Comparison of ENCODE assay signal across 9 mouse cellular contexts in genomic region chr8:70682193-70682592, GRCm38 (mm10). TPM values are rescaled to one million over a fixed set of nuclear protein-coding genes. Genes with fewer than 3 reads are reported as not detected.
A peak's percentile ranks its signal among the peaks of the same experiment; 100 is the strongest.
DNase-seq lines count a peak whose midpoint lies in the region; ATAC-seq lines count a peak whose summit lies in the region.
"Had no signal": no experiment of that assay in that cellular context is flagged by ENCODE, and none has a peak within 500 bp of the region (broad histone marks: within the 10 kb centered on the region; RNA-seq: fewer than 3 reads in every experiment).

No protein-coding gene starts in this region.

- H3K27me3 ChIP-seq in kidney, embryonic 16.5 days (ENCODE audit: insufficient read depth, low read length): no peaks in the 10 kb centered on the region

- DNase-seq in kidney, adult 8-10 months: no peak
- DNase-seq in adrenal gland, postnatal 14 days: peak; percentile 94
- peak; percentile 99 for DNase-seq in heart, adult 11 months
- peak; percentile 73 for DNase-seq in kidney, postnatal 10 days
- DNase-seq in lung, postnatal 4 days: peak; percentile 85 to 89
- DNase-seq in B cell, adult 2 months: no peak
- DNase-seq in layer of hippocampus, postnatal 14 days (ENCODE audit: low spot score in 2 of 2): no peak

- H3K9ac ChIP-seq in kidney, embryonic 16.5 days (replicated peaks; ENCODE audit: low read length): peak overlapping the region; percentile 52

- H3K4me2 ChIP-seq in kidney, embryonic 16.5 days (replicated peaks; ENCODE audit: low read depth, low read length): peak overlapping the region; percentile 42

- ATAC-seq in kidney, embryonic 16.5 days (ENCODE audit: low FRiP score, low TSS enrichment): peak; percentile 73

- peaks cover 15% of the 10 kb centered on the region; the same call in 1 of the 2 replicates for H3K4me1 ChIP-seq in kidney, embryonic 16.5 days (ENCODE audit: insufficient read depth, low read length)

- H3K9me3 ChIP-seq in kidney, embryonic 16.5 days (ENCODE audit: low read length): no peaks in the 10 kb centered on the region

- peaks cover 6% of the 10 kb centered on the region for H3K36me3 ChIP-seq in kidney, embryonic 16.5 days (ENCODE audit: insufficient read depth, low read length)

- H3K4me3 ChIP-seq in kidney, embryonic 16.5 days (ENCODE audit: low read length): peak overlapping the region; percentile 6; the same call in 1 of the 2 replicates

- H3K27ac ChIP-seq in kidney, embryonic 16.5 days (ENCODE audit: low read length): no peak overlapping the region

- WGBS in kidney, embryonic 16.5 days: 3% methylated on average over 19 of the region's 19 CpGs

RNA-seq across cellular contexts. Expression of gene Lsm4, which starts 9.1 kb away (rescaled TPM):
- 272 and 281 TPM in 2 replicates for polyA plus RNA-seq in kidney, embryonic 16.5 days (2015; fragmentation: Nextera tagmentation; extraction: Ambion mirVana)
- total RNA-seq in adrenal gland, postnatal 14 days (2021): 76.0 and 78.6 TPM in 2 replicates
- 10 to 100 TPM; 67.8 to 71.7 TPM for total RNA-seq in layer of hippocampus, postnatal 14 days (2021)

RNA-seq across cellular contexts. Expression of gene Jund, which starts 16.6 kb away (rescaled TPM):
- 42.1 and 47.4 TPM in 2 replicates for polyA plus RNA-seq in kidney, embryonic 16.5 days (2015; fragmentation: Nextera tagmentation; extraction: Ambion mirVana)
- total RNA-seq in adrenal gland, postnatal 14 days (2021): 165 and 174 TPM in 2 replicates
- total RNA-seq in layer of hippocampus, postnatal 14 days (2021): 100 to 1,000 TPM; 163 to 179 TPM

RNA-seq across cellular contexts. Expression of gene Iqcn, which starts 21.1 kb away (rescaled TPM):
- 0.04 and 0.06 TPM in 2 replicates for polyA plus RNA-seq in kidney, embryonic 16.5 days (2015; fragmentation: Nextera tagmentation; extraction: Ambion mirVana)
- 0.11 and 0.19 TPM in 2 replicates for total RNA-seq in adrenal gland, postnatal 14 days (2021)
- total RNA-seq in layer of hippocampus, postnatal 14 days (2021): under 1 TPM in 1 of 2 experiments, not detected in 1; 0.14 TPM
- total RNA-seq: liver, adult 2 months had no signal
- polyA plus RNA-seq: liver, adult 2 months had no signal

RNA-seq across cellular contexts. Expression of gene Pgpep1, which starts 22.0 kb away (rescaled TPM):
- polyA plus RNA-seq in kidney, embryonic 16.5 days (2015; fragmentation: Nextera tagmentation; extraction: Ambion mirVana): 88.5 TPM in 2 replicates
- total RNA-seq in adrenal gland, postnatal 14 days (2021): 73.1 and 86.5 TPM in 2 replicates
- 10 to 100 TPM; 25.9 to 30.8 TPM for total RNA-seq in layer of hippocampus, postnatal 14 days (2021)

RNA-seq across cellular contexts. Expression of gene Gm3336, which starts 36.1 kb away (rescaled TPM):
- 0.52 and 0.76 TPM in 2 replicates for polyA plus RNA-seq in kidney, embryonic 16.5 days (2015; fragmentation: Nextera tagmentation; extraction: Ambion mirVana)
- 0.70 TPM in 1 of 2 replicates, not detected in the other for total RNA-seq in adrenal gland, postnatal 14 days (2021)
- total RNA-seq in layer of hippocampus, postnatal 14 days (2021): not detected

Comparison
In these comparisons a context has a peak if more than half of its experiments do, and no peak if none do; other contexts are left out.
1. DNase-seq: peak in adrenal gland, postnatal 14 days (single experiment), heart, adult 11 months (single experiment), kidney, postnatal 10 days (single experiment) and lung, postnatal 4 days (2 of 2); none in kidney, adult 8-10 months (0 of 2), B cell, adult 2 months (0 of 2) and layer of hippocampus, postnatal 14 days (0 of 2).